Mouse (Mus musculus) thymus, adult 2 months (tissue): ENCODE data around the gene Ccdc88c.
A peak's percentile ranks its signal among the peaks of the same experiment; 100 is the strongest.

Experiments
- CTCF ChIP-seq: fragments of 200-500 bp; IDR thresholded peaks from 2 replicates; pipeline ENCODE4 v1.5.1; 2012; ENCODE audit warnings: mild to moderate bottlenecking, control low read depth, low read length, moderate library complexity, borderline replicate concordance; ENCODE audit not compliant: control insufficient read depth, poor library complexity, insufficient read depth; ENCODE audit errors: extremely low read depth
- POLR2A ChIP-seq: fragments of 200-500 bp; IDR thresholded peaks from 2 replicates; pipeline ENCODE4 v1.6.1; 2012; ENCODE audit warnings: mild to moderate bottlenecking, low read length, control low read depth, moderate library complexity; ENCODE audit not compliant: control insufficient read depth, poor library complexity, insufficient read depth; ENCODE audit errors: extremely low read depth

GRCm38 (mm10) chr12:101007968-101008481, 20.8 kb downstream of the Ccdc88c start:
- TF ChIP-seq POLR2A (0 out of 2 replicates have a peak, but pooled peaks have one; percentile 15), CTCF (no peak)
